Mouse (Mus musculus): Measurements from ENCODE around the gene Ptprd. TPM values are rescaled to one million over a fixed set of nuclear protein-coding genes. Genes with fewer than 3 reads are reported as not detected.

The Ptprd gene
- polyA plus RNA-seq, 1 experiment from 2014 or later = 14.3 TPM

DNA sequence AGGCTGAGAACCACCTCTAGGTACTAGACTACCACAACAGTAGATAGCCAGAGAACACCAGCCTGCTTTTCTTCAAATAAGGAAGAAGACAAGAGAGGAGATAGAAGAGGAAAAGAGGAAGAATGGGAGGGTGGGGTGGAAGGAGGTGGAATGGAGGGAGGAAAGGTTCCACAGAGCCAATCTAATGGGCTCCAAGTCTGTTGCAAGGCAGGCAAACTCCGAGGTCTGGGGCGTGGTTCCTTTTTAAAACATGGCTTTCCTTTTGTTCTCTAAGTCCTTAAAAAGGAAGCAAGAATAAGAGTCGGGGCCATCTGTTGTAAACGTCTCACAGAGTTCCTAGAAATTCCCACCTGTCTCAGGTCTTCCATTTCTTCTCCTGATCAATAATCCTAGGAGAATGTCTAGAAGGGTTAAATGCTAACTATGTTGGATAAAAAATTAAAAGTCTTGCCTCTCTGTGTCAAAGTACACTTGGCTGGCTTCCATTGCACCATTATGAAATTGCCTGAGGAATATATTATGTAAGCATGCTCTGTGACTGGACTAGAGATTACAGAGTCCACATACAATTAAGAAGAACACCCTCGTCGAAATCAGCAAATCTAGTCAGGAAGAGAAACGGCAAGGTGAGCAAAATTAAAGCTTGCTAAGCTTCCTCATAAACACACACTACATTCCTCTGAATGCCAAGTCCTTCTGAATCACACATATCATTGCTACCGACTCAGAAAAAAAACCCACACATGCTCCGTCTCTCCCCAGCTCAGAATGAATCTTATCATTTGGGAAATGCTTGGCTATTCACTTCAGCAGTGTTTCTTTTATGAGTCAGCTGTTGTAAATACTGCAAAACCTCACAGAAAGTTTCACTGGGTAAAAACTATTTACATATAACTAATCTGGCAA is 1787.2 kb downstream of the Ptprd start:
- ATAC-seq (ENCODE audit: insufficient number of reproducible peaks, low FRiP score) = no peak
- H3K36me3 ChIP-seq = no peaks in the 10 kb centered on the region
- H3K4me2 ChIP-seq = no peak overlapping the region
- 51% methylated on average over 9 of the region's 9 CpGs for WGBS
- H3K27ac ChIP-seq (ENCODE audit: poor library complexity, severe bottlenecking) = no peak overlapping the region
- no peaks in the 10 kb centered on the region for H3K27me3 ChIP-seq (replicated peaks)
- peaks cover 11% of the 10 kb centered on the region; the same call in 1 of the 2 replicates for H3K4me1 ChIP-seq (replicated peaks)
- no peak overlapping the region for H3K9ac ChIP-seq
- no peak overlapping the region for H3K4me3 ChIP-seq
- H3K9me3 ChIP-seq (replicated peaks) = no peaks in the 10 kb centered on the region

GRCm38 (mm10) chr4:76422113-76422512 is 1789.6 kb downstream of the Ptprd start:
- Histone ChIP-seq H3K36me3 (no peaks in the 10 kb centered on the region), H3K4me3 (no peak overlapping the region), H3K4me1 (replicated peaks) (peaks cover 11% of the 10 kb centered on the region), H3K9ac (no peak overlapping the region), H3K27ac (ENCODE audit: poor library complexity, severe bottlenecking) (no peak overlapping the region), H3K9me3 (replicated peaks) (0 out of 2 replicates have a peak, but pooled peaks cover 2% of the 10 kb centered on the region), H3K4me2 (no peak overlapping the region), H3K27me3 (replicated peaks) (no peaks in the 10 kb centered on the region)
- ATAC-seq (ENCODE audit: insufficient number of reproducible peaks, low FRiP score) = no peak
- 80% methylated on average over 4 of the region's 4 CpGs for WGBS

GRCm38 (mm10) chr4:76419641-76420040 is 1792.1 kb downstream of the Ptprd start:
- 0 out of 2 replicates have a peak, but pooled peaks cover 2% of the 10 kb centered on the region for H3K9me3 ChIP-seq (replicated peaks)
- H3K4me2 ChIP-seq = no peak overlapping the region
- H3K36me3 ChIP-seq = no peaks in the 10 kb centered on the region
- H3K4me1 ChIP-seq (replicated peaks) = peaks cover 8% of the 10 kb centered on the region
- 83% methylated on average over 2 of the region's 2 CpGs for WGBS
- no peak overlapping the region for H3K27ac ChIP-seq (ENCODE audit: poor library complexity, severe bottlenecking)
- ATAC-seq (ENCODE audit: insufficient number of reproducible peaks, low FRiP score) = no peak
- H3K9ac ChIP-seq = no peak overlapping the region
- H3K4me3 ChIP-seq = no peak overlapping the region
- H3K27me3 ChIP-seq (replicated peaks) = no peaks in the 10 kb centered on the region

DNA sequence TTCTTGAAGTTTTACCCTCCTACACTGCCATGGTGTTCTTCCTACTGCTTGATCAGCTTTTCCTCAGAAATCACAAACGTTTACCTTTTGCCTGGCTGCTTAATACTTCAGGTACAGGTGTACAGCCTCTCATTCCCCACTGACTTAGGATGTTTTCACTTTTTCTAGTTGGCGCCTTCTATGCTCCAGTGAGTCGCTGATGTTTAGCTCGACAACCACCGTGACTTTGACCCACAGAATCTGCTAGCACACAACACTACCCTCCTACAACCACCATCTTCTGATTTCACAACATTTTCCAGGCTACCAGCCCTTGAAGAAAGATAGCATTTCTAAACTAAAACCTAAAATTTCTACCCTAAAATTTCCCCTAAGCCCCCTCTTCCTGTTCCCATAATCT is 1794.1 kb downstream of the Ptprd start:
- no peaks in the 10 kb centered on the region for H3K36me3 ChIP-seq
- no peak for ATAC-seq (ENCODE audit: insufficient number of reproducible peaks, low FRiP score)
- no peak overlapping the region for H3K9ac ChIP-seq
- no peak overlapping the region for H3K27ac ChIP-seq (ENCODE audit: poor library complexity, severe bottlenecking)
- H3K4me2 ChIP-seq = no peak overlapping the region
- 0 out of 2 replicates have a peak, but pooled peaks cover 2% of the 10 kb centered on the region for H3K9me3 ChIP-seq (replicated peaks)
- no peak overlapping the region for H3K4me3 ChIP-seq
- peaks cover 7% of the 10 kb centered on the region; the same call in 1 of the 2 replicates for H3K4me1 ChIP-seq (replicated peaks)
- H3K27me3 ChIP-seq (replicated peaks) = no peaks in the 10 kb centered on the region
- 89% methylated on average over 5 of the region's 5 CpGs for WGBS

DNA sequence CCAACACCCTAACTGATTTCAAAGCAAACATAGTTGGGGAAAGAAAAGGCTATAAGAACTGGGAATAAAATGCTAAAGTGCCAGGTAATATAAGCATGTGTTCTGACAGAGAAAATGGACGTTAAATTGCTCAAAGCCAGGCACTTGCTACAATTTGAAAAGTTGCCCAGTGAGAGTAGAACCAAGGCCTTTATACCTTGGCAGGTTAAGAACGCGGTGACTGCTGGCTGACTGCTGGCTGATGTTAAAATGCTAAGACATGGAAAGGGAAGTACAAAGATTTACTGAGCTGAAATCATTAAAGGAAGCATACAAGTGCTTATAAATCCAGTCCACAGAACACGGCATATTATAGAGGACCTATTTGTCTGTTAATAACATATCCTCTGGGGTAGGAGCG is 1796.1 kb downstream of the Ptprd start:
- H3K9me3 ChIP-seq (replicated peaks) = 0 out of 2 replicates have a peak, but pooled peaks cover 2% of the 10 kb centered on the region
- no peak overlapping the region for H3K27ac ChIP-seq (ENCODE audit: poor library complexity, severe bottlenecking)
- H3K9ac ChIP-seq = no peak overlapping the region
- no peaks in the 10 kb centered on the region for H3K36me3 ChIP-seq
- no peak overlapping the region for H3K4me3 ChIP-seq
- 87% methylated on average over 5 of the region's 5 CpGs for WGBS
- peaks cover 7% of the 10 kb centered on the region; the same call in 1 of the 2 replicates for H3K4me1 ChIP-seq (replicated peaks)
- no peak for ATAC-seq (ENCODE audit: insufficient number of reproducible peaks, low FRiP score)
- H3K27me3 ChIP-seq (replicated peaks) = no peaks in the 10 kb centered on the region
- H3K4me2 ChIP-seq = no peak overlapping the region

GRCm38 (mm10) chr4:76414591-76414990 is 1797.2 kb downstream of the Ptprd start:
- Histone ChIP-seq H3K9ac (no peak overlapping the region), H3K4me2 (no peak overlapping the region), H3K27me3 (replicated peaks) (no peaks in the 10 kb centered on the region), H3K9me3 (replicated peaks) (0 out of 2 replicates have a peak, but pooled peaks cover 2% of the 10 kb centered on the region), H3K27ac (ENCODE audit: poor library complexity, severe bottlenecking) (no peak overlapping the region), H3K36me3 (no peaks in the 10 kb centered on the region), H3K4me1 (replicated peaks) (peaks cover 7% of the 10 kb centered on the region; the same call in 1 of the 2 replicates), H3K4me3 (no peak overlapping the region)
- 81% methylated on average over 4 of the region's 4 CpGs for WGBS
- ATAC-seq (ENCODE audit: insufficient number of reproducible peaks, low FRiP score) = no peak

GRCm38 (mm10) chr4:76410053-76410452 is 1801.7 kb downstream of the Ptprd start:
- no peak overlapping the region for H3K4me2 ChIP-seq
- H3K36me3 ChIP-seq = no peaks in the 10 kb centered on the region
- no peaks in the 10 kb centered on the region for H3K27me3 ChIP-seq (replicated peaks)
- peaks cover 3% of the 10 kb centered on the region; the same call in 1 of the 2 replicates for H3K4me1 ChIP-seq (replicated peaks)
- H3K4me3 ChIP-seq = no peak overlapping the region
- no peak overlapping the region for H3K27ac ChIP-seq (ENCODE audit: poor library complexity, severe bottlenecking)
- ATAC-seq (ENCODE audit: insufficient number of reproducible peaks, low FRiP score) = no peak
- H3K9ac ChIP-seq = no peak overlapping the region
- 21% methylated on average over 2 of the region's 2 CpGs for WGBS
- no peaks in the 10 kb centered on the region for H3K9me3 ChIP-seq (replicated peaks)

DNA sequence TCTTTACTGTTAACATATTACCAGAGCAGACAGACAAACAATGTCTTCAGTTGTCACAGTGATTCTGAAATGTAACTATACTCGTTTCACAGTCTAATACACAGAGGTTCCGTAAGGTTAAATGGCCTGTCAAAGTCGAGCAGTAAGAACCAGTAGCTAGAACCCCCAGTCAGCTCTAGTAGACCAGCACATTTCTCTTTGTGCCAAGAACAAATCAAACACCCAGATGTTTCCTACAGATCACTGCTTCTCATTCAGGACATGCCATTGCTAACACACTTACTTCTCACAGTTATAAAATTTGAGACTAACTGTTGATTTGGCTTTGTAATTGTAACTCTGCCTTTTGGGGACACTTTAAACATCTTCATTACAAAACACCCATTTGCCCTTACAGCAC is 1802.6 kb downstream of the Ptprd start:
- no peaks in the 10 kb centered on the region for H3K9me3 ChIP-seq (replicated peaks)
- ATAC-seq (ENCODE audit: insufficient number of reproducible peaks, low FRiP score) = no peak
- no peak overlapping the region for H3K4me2 ChIP-seq
- no peak overlapping the region for H3K27ac ChIP-seq (ENCODE audit: poor library complexity, severe bottlenecking)
- no peaks in the 10 kb centered on the region for H3K27me3 ChIP-seq (replicated peaks)
- H3K4me1 ChIP-seq (replicated peaks) = peaks cover 3% of the 10 kb centered on the region; the same call in 1 of the 2 replicates
- WGBS = 79% methylated on average over 3 of the region's 3 CpGs
- H3K36me3 ChIP-seq = no peaks in the 10 kb centered on the region
- no peak overlapping the region for H3K9ac ChIP-seq
- no peak overlapping the region for H3K4me3 ChIP-seq

- H3K27me3 ChIP-seq (replicated peaks) = no peaks in the 10 kb centered on the region
- no peak overlapping the region for H3K4me3 ChIP-seq
- H3K36me3 ChIP-seq = no peaks in the 10 kb centered on the region
- H3K4me2 ChIP-seq = no peak overlapping the region
- WGBS = 80% methylated on average over 5 of the region's 5 CpGs
- no peaks in the 10 kb centered on the region for H3K9me3 ChIP-seq (replicated peaks)
- no peak overlapping the region for H3K27ac ChIP-seq (ENCODE audit: poor library complexity, severe bottlenecking)
- no peak overlapping the region for H3K9ac ChIP-seq
- H3K4me1 ChIP-seq (replicated peaks) = no peaks in the 10 kb centered on the region; the same call in 1 of the 2 replicates
- no peak for ATAC-seq (ENCODE audit: insufficient number of reproducible peaks, low FRiP score)
Measured at GRCm38 (mm10) chr4:76405862-76406454, 1805.8 kb downstream of the Ptprd start.

GRCm38 (mm10) chr4:76403219-76403618 is 1808.5 kb downstream of the Ptprd start:
- no peaks in the 10 kb centered on the region for H3K36me3 ChIP-seq
- no peak overlapping the region for H3K9ac ChIP-seq
- no peaks in the 10 kb centered on the region for H3K27me3 ChIP-seq (replicated peaks)
- 91% methylated on average over 5 of the region's 5 CpGs for WGBS
- no peak overlapping the region for H3K27ac ChIP-seq (ENCODE audit: poor library complexity, severe bottlenecking)
- no peak overlapping the region for H3K4me2 ChIP-seq
- no peaks in the 10 kb centered on the region for H3K9me3 ChIP-seq (replicated peaks)
- ATAC-seq (ENCODE audit: insufficient number of reproducible peaks, low FRiP score) = no peak
- H3K4me3 ChIP-seq = no peak overlapping the region
- no peaks in the 10 kb centered on the region for H3K4me1 ChIP-seq (replicated peaks)

DNA sequence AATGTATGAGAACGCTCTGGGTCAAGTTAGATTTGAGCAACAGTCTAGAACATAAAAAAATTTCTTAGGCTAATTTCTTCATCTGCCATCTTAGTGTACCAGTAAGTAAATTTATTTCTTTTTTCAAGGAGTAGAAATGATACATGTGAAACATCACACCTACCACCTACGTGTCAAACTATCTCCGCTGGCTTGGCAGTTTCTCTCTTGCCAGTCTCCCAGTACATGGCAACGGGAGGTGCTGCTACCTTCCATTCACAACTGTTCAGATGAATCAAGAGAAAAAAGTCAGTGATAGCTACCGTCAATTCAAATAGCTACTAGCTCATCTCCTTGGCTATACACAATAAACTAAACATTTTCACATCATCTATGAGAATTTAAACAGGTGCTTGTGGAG is 1823.9 kb downstream of the Ptprd start:
- no peak overlapping the region for H3K27ac ChIP-seq (ENCODE audit: poor library complexity, severe bottlenecking)
- H3K36me3 ChIP-seq = no peaks in the 10 kb centered on the region
- H3K9ac ChIP-seq = no peak overlapping the region
- H3K27me3 ChIP-seq (replicated peaks) = no peaks in the 10 kb centered on the region
- no peak overlapping the region for H3K4me3 ChIP-seq
- no peak for ATAC-seq (ENCODE audit: insufficient number of reproducible peaks, low FRiP score)
- H3K4me1 ChIP-seq (replicated peaks) = 0 out of 2 replicates have a peak, but pooled peaks cover 3% of the 10 kb centered on the region
- no peak overlapping the region for H3K4me2 ChIP-seq
- 80% methylated on average over 5 of the region's 5 CpGs for WGBS
- H3K9me3 ChIP-seq (replicated peaks) = no peaks in the 10 kb centered on the region

Measured in heart, embryonic 12.5 days (tissue).